Mouse (Mus musculus) B cell, adult (primary cell): ENCODE measurements around the gene Vmn2r40. TPM values are rescaled to one million over a fixed set of nuclear protein-coding genes. Genes with fewer than 3 reads are reported as not detected.

Source experiments
- total RNA-seq: library from RNA; stranded (reverse); gene quantifications from 4 replicates; pipeline ENCODE4 v1.2.4, GENCODE M21; 2023; ENCODE audit not compliant: inconsistent age

The Vmn2r40 gene
- not detected in 4 replicates for total RNA-seq

GRCm38 (mm10) chr7:8931335-8931734 lies at the start of gene Vmn2r40:
TSS of gene Vmn2r40 (minus strand) at chr7:8931435.

Other genes with a start within 250 kb of the Vmn2r40 start
- not detected in 4 replicates for gene Vmn2r39, start 99.4 kb upstream of the Vmn2r40 start, total RNA-seq
- not detected in 4 replicates for gene Vmn2r38, start 166.4 kb upstream of the Vmn2r40 start, total RNA-seq